Mouse (Mus musculus) splenic B cell, adult 2 months (primary cell): ENCODE measurements around the gene Wdr59.
"Not testable (repeated sequence)": the region's sequence is repeated elsewhere in the genome, so short reads cannot be mapped to it uniquely, and the experiment has no call there.

Experiments
- DNase-seq: peaks from one replicate; pipeline ENCODE4 v3.0.0-alpha.2; 2011; ENCODE audit warnings: low read depth, low spot score
- H3K27me3 ChIP-seq: 2 replicates; pipeline ENCODE4 v1.6.1; 2012; ENCODE audit warnings: mild to moderate bottlenecking, low read length, moderate library complexity, mixed read lengths; ENCODE audit not compliant: control insufficient read depth, poor library complexity, insufficient read depth, severe bottlenecking
- H3K36me3 ChIP-seq: 2 replicates; pipeline ENCODE4 v1.6.1; 2012; ENCODE audit warnings: mild to moderate bottlenecking, low read length, moderate library complexity, mixed read lengths; ENCODE audit not compliant: control insufficient read depth, poor library complexity, insufficient read depth, severe bottlenecking

Gene Wdr59

DNA sequence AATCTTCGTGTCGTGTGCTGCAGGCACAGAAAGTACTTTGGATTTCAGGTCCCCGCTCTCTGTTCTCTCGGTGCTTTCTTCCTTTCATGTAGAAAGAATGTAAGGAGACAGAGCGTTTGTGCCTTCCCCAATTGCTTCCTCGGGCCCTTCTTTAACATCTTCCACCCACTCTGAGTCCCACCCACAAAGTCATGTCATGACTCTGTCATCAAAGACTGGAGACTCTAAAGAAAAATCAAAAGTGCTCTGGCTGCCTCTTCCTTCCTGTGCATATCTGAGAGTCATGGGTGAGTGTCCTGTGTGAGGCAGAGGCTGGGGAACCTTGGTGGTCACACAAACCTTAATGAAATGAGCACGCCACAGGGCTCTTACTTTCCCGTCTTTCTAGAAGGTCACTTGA lies 5.3 kb upstream of the Wdr59 start:
- DNase-seq = no peak
- H3K36me3 ChIP-seq = no peaks in the 10 kb centered on the region
- no peaks in the 10 kb centered on the region for H3K27me3 ChIP-seq

DNA sequence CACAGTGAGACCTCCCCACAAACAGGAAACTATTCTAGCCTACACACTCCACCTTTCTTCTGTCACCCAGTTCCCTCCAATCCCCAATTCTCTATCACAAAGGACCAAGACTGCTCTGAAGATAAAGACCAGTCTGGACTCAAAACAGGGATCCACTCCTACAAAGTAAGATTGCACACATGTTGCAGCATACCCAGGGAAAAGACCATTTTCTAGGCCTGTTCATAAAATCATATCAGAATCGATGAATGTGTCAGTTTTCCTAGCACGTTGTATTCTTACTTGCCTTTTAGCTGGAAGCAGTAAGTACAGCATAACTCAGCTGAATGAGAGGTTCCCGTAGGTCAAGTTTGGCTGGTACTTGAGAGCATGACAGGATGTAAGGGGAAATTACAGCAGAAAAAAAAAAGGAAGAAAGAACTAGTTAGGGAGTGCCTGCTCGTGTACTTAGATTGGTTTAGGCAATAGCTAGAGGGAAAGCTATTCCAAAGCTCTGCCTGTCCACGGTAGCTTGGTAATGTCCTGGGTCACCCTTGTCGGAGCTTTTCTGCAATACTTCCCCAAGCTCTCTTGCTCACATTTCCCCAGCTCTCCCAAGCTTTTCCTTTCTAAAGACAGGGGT lies 4.6 kb upstream of the Wdr59 start:
- Histone ChIP-seq H3K36me3 (no peaks in the 10 kb centered on the region), H3K27me3 (no peaks in the 10 kb centered on the region)
- DNase-seq = peak; percentile 29

DNA sequence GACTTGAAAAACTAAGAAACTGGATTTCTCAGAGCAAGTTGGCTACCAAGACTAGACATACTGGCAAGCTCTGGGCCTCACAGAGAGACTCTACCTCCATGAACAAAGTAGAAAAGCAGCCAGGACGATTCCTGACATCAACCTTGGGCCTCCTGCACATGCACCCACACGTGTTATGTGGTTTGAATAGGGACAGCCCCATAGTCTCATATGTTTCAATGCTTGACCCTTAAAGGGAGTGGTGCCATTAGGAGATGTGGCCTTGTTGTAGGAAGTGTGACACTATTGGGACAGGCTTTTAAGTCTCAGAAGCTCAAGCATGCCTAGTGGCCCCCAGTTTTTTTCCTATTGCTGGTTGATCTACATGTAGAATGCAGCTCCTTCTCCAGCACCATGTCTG lies 4.4 kb downstream of the Wdr59 start:
- H3K36me3 ChIP-seq = no peaks in the 10 kb centered on the region
- H3K27me3 ChIP-seq = no peaks in the 10 kb centered on the region
- DNase-seq = peak; percentile 24

DNA sequence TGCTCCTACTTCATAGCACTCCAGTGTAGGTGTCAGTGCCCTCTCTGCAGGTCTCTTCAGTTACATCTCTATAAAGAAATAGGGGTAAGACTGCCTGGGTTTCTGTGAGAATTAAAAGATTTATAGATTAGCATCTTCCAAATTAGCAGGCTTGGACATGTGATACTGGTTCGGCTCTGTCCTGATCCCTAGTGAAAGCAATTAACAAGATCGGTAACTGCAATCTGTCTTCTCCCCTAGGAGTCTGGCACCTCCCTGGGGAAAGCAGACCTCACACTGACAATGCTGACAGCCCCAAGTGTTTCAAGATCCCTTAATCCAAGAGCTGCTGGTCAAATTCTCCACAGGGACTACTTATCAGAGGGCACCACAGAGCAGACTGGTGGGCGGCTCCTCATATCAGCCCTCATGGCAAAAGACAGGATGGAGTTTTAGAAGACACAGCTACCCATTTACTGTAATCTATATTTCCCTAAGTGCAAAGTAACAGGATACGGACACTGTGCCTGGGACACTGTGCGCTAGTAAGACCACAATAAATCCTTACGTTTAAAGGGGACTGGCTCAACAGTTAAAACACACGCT lies 5.3 kb downstream of the Wdr59 start:
- Histone ChIP-seq H3K36me3 (no peaks in the 10 kb centered on the region), H3K27me3 (no peaks in the 10 kb centered on the region)
- no peak for DNase-seq

DNA sequence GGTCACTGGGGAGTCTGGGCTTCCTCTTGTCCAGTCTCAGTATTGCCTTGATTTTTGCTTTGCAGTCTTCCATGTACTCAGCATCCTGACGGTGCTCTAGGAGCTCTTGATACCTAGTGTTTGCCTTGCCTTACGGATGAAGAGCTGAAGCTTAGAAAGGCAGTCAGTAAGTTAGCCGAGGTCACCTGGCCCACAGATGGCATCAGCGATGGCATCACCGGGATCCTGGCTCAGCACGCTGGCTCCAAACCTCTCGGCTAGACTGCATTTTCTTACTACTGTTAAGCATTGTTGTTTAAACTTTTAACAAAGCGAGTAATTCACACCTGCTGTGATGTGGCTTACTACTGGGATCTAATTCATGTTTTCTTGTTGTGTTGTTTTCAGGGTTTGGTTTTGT lies 8.4 kb downstream of the Wdr59 start:
- Histone ChIP-seq H3K36me3 (no peaks in the 10 kb centered on the region), H3K27me3 (no peaks in the 10 kb centered on the region)
- no peak for DNase-seq

GRCm38 (mm10) chr8:111512941-111513340 lies 9.0 kb downstream of the Wdr59 start:
- Histone ChIP-seq H3K27me3 (no peaks in the 10 kb centered on the region), H3K36me3 (no peaks in the 10 kb centered on the region)
- DNase-seq = no peak

GRCm38 (mm10) chr8:111510401-111510800 lies 11.5 kb downstream of the Wdr59 start:
- no peak for DNase-seq
- H3K27me3 ChIP-seq = no peaks in the 10 kb centered on the region
- H3K36me3 ChIP-seq = no peaks in the 10 kb centered on the region

DNA sequence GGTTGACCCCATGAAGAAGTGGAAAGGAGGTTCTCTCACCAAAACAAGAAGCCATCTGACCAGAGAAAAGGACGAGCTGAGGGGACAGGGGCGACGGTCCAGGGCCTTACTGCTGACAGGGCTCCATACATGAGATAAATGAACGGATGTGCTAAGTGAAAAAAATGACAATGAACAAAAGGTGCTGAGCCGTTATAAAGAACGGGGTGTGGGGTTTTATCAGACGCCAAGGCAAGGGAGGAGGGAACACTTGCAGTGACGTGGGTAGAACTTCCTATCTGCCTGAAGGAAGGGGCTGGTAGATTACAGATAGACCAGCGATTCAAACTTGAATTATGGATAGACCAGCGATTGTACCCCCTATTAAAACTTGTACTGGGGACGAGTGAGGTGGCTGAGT lies 12.6 kb downstream of the Wdr59 start:
- no peak for DNase-seq

DNA sequence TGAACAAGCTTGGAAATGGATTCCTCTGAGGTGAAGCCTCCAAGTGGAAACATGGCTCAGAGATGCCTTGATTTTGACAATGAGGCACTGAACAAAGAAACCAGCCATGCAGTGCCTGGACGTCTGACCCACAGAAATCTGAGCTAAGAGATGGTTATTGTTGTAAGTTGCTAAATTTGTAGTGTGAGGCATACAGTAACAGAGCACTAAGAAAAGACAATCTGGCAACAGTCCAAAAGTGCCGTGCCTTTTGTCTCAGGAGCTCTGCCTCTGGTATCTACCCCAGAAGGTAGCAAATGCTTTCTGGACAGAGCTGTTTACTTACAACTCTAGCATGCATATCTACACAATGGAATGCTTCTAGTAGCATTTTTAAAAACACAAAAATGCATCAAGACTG lies 13.3 kb downstream of the Wdr59 start:
- Histone ChIP-seq H3K27me3 (no peaks in the 10 kb centered on the region), H3K36me3 (no peaks in the 10 kb centered on the region; the same call in 1 of the 2 replicates)
- DNase-seq = no peak

More for the DNA sequence above, 12.6 kb downstream of the Wdr59 start:
- H3K27me3 ChIP-seq = no peaks in the 10 kb centered on the region
- no peaks in the 10 kb centered on the region for H3K36me3 ChIP-seq

GRCm38 (mm10) chr8:111501724-111502464 lies 20.0 kb downstream of the Wdr59 start:
- no peaks in the 10 kb centered on the region for H3K27me3 ChIP-seq
- DNase-seq = no peak
- H3K36me3 ChIP-seq = peaks cover 2% of the 10 kb centered on the region

- not testable (repeated sequence) for H3K36me3 ChIP-seq, H3K27me3 ChIP-seq, DNase-seq
These were observed 23.6 kb downstream of the Wdr59 start for GRCm38 (mm10) chr8:111498249-111498648.

- Histone ChIP-seq H3K36me3 (peaks cover 7% of the 10 kb centered on the region), H3K27me3 (no peaks in the 10 kb centered on the region)
- no peak for DNase-seq
These were observed 25.6 kb downstream of the Wdr59 start for GRCm38 (mm10) chr8:111496326-111496725.

GRCm38 (mm10) chr8:111493176-111493575 lies 28.7 kb downstream of the Wdr59 start:
- no peak for DNase-seq
- Histone ChIP-seq H3K27me3 (no peaks in the 10 kb centered on the region), H3K36me3 (0 out of 2 replicates have a peak, but pooled peaks cover 4% of the 10 kb centered on the region)

- no peaks in the 10 kb centered on the region for H3K27me3 ChIP-seq
- DNase-seq = no peak
- 0 out of 2 replicates have a peak, but pooled peaks cover 4% of the 10 kb centered on the region for H3K36me3 ChIP-seq
These were observed 29.4 kb downstream of the Wdr59 start for GRCm38 (mm10) chr8:111492508-111492907.

DNA sequence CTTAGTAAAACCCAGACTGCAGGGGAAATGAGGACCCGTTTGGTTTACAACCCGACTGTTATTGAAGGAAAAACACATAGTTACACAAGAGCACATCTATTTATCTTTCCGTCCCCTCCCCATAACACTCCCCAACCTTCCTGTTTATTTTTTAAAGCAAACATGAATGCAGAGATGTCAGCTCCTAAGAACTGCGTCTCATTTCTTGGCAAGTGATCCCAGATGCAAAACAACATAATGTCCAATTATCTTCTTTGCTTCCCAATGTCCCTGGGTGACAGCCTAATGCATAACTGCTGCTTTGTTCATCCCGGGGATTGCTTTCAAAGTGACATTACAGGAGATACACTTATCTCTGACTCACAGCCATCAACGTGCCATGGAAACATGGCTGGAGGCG lies 30.7 kb downstream of the Wdr59 start:
- H3K36me3 ChIP-seq = 0 out of 2 replicates have a peak, but pooled peaks cover 4% of the 10 kb centered on the region
- DNase-seq = no peak
- no peaks in the 10 kb centered on the region for H3K27me3 ChIP-seq
